Mouse (Mus musculus) common myeloid progenitor, adult 5-6 weeks (primary cell): ENCODE results near the gene Slc24a2. TPM values are rescaled to one million over a fixed set of nuclear protein-coding genes. Genes with fewer than 3 reads are reported as not detected.

ENCODE experiments used
- ATAC-seq: replicated peaks from 2 replicates; pipeline ENCODE4 v1.8.0; 2016; ENCODE audit warnings: low read depth, mild to moderate bottlenecking, moderate TSS enrichment, inconsistent platforms; ENCODE audit not compliant: poor library complexity, severe bottlenecking
- total RNA-seq: library from RNA; stranded (forward); fragments of 200-1000, 187-1606 nt; gene quantifications from 2 replicates; pipeline ENCODE4 v1.2.3, GENCODE M21; 2017

The Slc24a2 gene
- total RNA-seq, 1 experiment from 2014 or later: not detected

DNA sequence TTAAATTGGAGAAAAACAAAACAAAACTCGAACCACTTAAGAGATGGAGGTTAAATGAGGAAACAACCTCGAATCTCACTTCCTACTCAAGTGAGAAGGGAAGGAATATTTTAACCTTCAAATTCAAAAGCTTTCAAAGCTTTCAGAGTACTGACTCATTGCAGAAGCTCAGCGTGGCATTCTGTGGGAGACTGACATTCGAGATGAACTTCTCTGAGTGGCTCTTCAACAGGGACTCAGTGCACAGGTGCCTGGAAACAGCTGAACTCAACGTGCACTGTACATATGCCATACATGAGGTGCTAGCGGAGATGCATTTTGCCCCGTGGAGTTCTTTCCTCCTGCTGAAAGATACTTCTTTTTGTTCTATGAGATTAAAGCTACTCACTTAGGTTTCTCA, 174.5 kb downstream of the Slc24a2 start:
- no peak for ATAC-seq

DNA sequence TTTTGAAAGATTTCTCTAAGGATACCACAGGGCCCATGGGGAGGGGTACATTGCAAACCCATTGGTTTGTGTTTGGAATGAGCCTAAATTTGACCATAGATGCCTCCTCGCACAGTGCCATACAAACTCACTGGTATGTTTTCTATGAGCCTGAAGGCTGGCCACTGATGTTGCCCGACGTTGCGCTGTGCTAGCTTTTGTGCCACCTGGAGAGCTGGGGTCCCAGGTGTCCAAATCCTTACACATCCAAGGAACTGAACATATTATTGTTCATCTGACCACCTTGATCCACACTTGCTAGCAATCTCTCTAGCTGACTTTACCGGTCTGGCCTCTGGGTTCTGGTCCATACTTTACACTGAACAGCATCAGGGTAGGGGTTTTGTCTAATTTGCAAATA, 177.4 kb downstream of the Slc24a2 start:
- ATAC-seq: no peak

DNA sequence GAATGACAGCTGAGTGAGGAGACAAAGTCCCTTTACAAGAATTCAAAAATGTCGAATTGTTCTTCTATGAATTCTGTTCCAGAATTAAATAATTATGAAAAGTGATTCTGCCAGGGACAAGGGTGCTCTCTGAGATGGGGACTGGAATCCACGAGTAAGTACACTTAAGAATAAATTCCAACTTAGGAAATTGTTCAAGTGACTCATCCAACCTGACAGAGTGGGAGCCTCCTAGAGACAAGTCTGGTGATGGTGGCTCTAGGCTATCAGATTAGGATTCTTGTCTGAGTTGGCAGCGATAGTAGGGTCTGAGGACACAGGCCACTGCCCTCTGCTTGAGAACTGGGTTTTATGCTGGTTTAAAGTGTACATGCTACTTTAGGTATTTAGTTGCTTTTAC, 181.2 kb downstream of the Slc24a2 start:
- ATAC-seq: no peak

DNA sequence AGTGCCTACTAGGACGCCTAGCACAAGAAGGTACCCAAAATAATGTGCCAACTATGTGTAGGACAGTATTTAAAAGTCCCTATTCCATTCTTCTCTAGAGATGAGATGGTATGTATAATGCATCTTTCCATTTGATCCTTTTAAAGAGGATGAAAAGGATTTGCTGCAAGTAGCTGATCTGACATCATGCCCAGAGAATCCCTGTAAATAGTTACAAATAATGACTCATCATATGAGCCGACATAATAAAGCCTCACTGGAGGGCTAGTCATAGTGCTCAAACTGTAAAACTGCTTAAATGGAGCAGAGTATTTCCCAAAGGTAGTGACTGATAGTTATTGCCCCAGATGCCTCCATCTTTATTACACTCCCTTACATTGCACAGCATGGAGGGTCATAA, 183.1 kb downstream of the Slc24a2 start:
- no peak for ATAC-seq

DNA sequence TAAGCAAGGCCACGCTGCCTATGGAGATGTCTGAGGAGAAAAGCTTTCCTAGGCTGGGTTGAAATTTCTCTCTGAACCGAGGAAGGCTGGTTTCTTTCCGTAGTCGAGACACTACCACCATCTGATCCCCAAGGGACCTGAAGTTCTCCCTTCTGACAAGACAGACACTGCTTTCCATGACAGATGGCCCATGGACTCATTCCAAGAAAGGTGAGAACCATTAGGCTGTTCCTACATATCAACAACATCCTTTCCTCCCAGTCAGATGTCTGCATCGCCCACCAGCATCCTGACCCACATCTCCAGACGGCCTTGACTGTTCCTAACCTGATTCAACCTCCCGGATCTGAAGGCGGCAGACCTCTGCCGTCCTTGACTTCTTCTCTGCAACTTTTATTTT, 187.0 kb downstream of the Slc24a2 start:
- ATAC-seq: no peak

DNA sequence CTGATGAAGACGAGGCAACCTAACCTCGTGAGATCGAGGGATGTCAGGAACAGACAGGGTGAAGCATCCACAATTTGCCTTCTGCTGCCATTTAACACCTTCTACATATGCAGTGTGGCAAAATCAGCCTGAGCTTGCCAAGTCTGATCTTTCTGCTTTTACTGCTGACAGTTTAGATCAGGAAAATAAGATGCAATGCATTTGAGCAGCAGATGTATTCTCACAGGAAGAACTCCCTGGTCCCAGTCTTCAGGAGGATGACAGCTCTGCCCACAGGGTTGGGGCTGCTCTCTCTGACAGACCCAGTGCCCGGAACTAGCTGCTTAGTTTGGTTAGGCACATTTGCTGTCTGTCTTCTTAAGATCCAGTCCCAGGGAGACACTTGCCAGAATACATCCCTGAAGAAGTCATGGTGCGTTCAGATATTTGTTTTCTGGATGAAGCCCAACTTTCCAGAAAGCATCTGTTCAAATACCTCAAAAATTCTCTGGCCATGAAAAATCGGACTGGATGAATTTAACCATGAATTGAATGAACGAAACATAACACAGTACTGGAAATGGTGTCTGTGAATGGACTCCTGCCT, 188.8 kb downstream of the Slc24a2 start:
- no peak for ATAC-seq

DNA sequence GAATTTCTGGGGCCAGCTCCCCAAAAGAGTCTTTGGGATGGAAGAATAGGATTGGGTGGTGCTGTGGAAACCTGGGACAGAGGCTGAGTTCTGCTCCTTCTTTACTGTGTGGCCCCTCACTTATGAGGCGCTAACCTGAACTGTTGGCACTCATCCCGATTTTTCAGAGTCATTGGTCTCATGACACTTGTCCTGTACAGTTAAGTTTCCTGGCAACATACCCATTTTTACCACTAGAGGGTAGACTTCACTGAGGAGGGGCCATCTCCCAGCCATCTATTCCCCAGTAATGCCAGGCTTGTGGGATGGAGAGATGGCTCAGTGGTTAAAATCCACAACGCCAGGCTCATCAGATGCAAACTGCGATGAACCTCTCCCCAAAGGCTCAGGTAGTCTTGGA, 192.7 kb downstream of the Slc24a2 start:
- 0 out of 2 replicates have a peak, but pooled peaks have one; percentile 36 for ATAC-seq

DNA sequence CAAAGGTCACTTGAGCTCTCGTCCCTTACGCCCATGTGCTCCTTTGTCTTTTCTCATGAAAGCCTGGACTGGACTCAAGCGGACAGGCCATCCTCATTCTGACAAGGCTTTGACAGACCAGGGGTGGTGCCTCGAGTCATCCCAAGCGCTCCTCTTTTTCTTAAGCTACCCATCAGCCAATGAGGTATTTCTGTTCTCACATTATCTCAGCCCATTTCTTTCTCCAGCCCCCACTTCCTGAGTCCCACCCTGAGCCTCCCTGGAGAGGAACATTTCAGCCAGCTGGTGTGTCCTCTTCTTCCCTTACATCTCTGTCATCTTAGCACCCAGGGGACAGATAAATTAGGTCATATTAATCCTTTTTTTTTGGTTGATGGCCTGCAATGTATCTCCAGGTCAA, 193.8 kb downstream of the Slc24a2 start:
- ATAC-seq: no peak

DNA sequence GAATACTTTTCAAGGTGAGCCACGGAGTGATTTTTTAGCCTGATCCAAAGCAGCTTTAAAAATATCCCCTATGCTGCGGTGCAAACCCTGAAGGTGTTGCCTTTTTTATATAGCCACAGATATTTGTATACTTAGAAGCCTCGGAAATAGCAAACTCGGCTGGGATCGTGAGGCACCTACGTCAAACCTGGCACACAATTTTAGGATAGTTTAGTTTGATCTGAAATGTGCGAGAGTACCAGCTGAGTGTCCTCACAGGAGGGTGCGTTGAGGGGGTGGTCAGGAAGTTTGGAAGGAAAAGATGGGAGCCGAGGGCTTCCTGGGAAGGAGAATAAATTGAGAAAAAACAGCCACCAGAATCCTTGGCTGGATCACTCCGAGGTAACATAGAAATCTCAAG, 194.6 kb downstream of the Slc24a2 start:
- no peak for ATAC-seq

DNA sequence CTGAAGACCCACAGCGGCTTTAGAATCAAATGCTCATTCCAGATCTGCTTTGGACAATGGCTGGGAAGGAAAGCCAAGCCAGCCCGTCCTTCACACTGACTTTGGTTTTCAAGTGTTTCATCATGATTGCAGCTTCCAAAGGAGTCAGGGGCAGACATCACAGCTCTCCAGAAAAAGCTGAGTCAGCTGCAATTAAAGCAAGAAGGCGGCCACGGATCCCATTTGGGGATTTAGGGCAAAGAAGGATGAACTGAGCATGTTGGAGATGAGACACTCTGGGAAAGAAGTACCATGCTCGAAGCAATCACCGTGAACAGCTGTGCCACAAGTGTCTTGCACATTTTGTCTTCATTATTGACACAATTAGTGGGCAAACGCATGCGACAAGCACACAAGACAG, 197.6 kb downstream of the Slc24a2 start:
- ATAC-seq: no peak

DNA sequence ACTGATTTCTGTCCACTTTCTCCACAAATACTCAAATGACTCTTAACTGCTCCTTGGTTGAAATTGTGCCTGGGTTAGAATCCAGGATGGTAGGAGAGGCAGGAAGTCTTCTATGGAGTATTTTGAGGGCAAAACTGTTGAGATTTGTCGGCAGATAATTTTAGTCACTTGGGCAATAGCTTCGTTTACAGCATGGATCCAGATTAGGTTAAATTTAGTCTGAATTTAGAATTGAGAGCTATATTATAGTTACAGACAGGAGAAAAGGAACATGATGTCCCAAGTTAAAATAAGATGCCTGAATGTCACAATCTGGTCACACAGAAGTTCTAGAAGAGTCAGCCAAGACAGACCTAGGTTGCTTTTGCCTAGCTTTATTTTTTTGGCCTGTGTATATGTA, 199.2 kb downstream of the Slc24a2 start:
- ATAC-seq: no peak

DNA sequence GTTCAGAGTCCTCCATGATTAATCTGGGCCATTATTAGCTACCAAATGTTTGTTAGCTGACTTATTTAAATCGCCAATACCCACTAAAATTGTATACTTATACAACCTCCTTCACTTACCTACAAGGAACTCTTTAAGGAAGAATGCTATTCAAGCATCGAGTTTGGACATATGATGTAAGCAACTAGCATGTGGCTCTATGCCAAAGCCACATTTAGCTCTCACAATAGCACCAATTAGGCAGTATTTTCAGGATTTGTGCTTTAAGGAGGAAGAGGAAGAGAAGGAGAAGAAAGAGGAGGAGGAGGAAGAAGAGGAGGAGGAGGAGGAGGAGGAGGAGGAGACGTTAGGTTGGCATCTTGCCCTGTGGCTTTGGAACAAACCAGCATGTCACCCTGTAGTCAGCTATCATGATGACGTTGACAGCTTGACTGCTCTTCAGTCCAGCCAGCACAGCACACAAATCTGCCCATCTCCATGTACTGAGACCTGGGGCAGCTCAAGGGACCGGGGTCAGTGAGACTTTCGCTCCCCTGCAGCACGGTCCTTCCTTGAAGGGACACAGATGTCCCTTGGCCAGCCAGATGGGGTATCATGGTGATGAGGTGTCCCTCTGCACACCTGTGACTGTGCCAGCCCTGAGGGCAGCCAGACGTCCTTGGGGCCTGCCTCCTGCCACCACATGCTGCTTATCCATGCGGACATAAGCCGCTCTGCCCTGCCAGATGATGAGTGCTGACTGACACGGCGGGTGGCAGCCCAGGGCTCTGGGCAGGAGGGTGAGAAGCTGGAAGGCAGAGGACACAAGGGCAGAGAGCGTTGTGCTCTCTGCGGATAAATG, 203.7 kb downstream of the Slc24a2 start:
- no peak for ATAC-seq

DNA sequence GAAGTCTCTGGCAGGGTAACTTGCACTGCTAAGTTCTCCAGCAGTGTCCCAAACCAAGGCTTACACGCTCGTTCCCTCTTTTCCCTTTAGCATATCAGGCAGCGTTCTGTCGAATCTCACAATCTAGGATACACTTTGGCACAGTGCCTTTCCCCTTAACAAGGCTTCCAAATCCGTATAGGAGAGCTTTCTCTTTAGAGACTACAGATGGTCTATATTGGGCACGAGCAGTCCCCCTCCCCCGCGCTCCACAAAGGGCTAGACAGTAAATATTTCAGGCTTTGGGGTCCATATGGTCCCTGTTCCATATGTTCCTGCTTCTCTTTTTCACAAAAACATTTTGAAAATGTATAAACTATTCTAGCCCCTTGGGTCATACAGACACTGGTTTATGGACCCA, 205.7 kb downstream of the Slc24a2 start:
- no peak for ATAC-seq

DNA sequence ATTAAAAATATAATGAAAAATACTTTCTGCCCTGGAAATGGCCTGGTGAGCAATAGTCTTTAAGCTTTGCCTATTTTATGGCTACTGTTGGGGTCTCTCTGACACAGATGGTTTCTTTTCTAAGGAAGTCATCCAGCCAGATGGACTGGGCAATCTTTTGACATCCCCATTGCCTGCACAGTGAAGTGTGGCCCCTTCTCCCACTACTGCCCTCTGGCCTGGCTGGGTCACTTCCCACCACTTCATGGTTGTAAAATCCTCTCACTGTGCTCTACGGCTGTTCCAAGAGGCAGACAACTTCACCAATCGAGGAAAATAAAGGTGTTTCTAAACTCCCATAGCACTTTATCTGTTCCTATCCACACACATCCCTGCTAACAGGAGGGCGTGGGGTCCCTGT, 208.7 kb downstream of the Slc24a2 start:
- no peak for ATAC-seq

DNA sequence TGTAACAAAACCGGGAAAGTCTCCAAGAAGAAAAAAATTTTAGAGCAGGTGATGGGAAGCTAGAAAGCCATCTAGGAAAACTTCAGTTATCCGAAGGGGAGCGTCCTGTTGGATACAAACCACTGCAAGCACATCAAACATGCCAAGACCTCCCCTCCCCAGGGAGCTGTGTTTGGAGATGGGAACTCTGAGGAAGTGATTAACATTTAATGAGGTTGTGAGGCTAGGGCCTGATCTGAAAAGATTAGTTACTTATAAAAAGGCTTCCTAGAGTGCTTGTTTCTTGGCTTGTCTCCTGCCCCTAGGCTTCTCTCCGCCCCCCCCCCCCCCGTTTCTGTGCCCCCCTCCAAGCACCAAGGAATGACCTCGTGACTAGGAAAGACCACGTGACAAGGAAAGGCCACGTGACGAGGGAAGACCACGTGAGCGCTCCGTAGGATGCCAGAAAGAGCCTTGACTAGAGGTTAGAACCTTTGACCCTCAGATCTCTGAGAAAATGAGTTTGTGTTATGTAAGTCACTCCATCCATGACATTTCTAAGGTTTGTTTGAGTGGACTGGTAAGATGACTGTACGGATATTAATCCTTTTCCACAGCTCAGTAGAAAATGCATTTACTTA, 210.7 kb downstream of the Slc24a2 start:
- ATAC-seq: no peak

DNA sequence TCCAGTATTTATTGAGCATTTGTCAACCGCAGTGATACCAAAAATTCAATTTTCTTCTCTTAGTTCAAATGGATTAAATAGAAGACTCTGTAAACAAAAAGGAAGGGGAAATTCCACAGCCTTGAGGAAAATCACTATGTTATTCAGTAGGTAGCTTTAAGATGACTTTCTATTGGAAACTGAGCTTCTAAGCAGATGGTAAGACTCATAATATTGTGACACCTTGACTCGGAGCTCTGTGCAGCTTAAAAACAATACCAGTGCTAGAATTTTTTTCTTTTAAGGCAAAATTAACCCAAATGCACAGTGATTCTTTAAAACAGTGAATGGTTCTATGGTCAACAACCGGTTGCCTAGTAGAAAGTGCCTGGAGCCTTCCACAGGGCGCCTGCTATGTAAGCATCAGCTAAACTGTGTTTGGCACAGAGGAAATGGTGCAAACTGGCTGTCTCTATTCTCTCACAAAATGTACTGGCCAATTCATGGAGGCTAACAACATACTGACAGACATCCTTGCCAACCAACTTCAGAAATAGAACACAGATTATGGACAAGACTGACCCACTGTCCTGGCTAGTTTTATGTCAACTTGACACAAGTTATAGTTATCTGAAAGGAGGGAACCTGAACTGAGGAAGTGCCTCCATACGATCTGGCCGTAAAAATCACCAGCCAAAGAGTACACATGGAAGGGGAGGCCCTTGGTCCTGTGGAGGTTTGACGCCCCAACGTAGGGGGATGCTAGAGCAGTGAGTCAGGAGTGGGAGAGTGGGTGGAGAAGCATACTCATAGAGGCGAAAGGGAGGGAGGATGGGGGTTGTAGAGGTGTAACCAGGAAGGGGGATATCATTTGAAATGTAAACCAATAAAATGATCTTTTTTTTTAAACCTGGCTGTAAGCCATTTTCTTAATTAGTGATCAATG, 211.9 kb downstream of the Slc24a2 start:
- no peak for ATAC-seq

DNA sequence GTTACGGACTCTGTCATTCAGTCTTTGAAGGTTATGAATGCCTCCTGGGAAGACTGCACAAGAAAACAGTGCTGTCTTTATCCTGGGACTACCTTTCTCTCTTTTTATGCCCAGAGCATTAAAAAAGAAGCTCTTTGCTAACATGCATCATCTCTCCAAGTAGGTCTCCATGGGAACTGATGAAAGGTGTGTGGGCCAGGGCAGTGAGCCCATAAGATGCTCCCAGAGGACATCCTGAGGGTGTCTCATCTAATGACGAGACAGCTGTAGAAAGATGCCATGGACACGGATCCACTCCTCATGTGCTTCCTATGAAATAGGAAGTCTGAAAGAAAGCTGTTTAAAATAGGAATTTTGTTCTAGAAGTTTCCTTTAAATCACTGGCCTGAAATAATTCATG, 212.8 kb downstream of the Slc24a2 start:
- no peak for ATAC-seq

DNA sequence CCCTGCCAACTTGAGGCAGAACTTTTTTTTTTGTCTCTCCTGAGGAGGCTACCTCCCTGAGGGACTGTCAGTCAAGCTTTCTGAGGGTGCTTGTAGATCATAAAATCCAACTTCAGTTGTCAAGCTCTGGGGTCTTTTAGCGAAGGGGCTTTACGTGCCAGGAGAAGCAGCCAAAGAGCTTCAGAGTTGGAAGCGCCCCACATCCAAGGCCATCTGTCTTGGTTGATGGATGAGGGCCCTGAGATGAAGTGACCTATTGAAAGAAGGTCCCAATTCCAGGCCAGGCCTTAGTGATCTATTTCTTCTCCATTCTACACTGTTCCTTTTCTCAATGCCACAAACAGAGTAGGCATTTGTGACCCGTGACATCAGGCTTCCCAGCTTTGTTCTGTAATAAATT, 214.5 kb downstream of the Slc24a2 start:
- ATAC-seq: no peak

DNA sequence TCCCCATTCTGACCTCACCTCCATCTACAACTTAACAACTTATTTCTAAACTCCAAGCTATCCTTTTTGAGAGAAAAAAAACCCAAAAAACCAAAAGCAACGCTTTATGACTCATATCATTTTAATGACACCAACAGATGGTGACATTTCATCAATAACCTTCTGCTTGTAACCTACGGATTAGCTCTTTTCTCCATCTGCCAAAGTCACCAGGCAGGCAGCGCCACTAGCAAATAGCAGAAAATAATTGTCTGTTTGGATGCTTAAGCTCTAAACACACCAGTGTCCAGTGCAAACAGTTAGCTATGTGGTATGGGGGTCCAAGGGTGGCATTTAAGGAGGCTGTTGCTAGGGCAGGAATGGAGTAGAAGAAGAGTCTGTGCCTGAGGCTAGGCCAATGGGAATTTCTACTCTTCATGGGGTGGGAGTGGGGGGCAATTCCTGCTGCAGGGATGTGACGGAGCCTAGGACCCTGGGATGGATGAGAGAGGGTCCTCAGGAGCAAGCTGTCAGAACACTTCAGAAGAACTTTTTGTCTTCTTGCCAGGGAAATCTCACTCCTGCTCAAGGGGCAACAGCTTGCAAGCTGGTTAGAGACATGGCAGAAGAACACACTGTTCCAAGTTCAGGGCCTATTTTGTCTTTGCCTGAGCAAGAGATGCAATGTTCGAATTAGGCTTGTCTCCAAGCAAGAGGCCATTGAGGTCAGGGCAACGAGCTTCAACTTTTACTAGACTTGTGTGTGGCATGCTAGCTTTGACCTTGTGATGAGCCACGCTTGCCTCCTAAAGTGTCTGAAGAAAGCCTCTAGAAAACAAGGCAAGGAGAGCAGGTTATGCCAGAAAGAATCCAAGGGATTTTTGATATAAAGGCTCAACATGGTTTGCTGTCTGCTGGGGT, 216.3 kb downstream of the Slc24a2 start:
- ATAC-seq: no peak
